Mouse (Mus musculus): ENCODE data around the gene Rybp.

DNA sequence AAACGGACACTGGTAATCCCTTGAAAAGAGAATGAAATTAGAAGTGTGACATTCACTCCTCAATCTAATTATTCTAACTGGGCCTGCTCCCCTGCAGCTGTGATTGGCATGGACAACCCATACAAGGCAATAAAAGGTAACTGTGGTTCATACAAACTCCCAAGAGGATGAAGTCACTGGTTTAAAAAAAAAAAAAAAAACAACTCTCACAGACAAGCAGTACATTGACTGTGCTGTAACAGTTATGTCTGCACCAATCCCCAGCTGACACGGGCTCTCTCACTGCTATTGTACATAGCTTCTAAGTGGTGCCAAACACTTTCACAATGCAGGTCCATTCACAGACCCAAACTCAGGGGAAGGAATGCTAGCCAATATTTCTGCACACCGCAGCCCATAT lies 53.8 kb downstream of the Rybp start:
- no peak for TF ChIP-seq CTCF (IDR thresholded peaks at IDR 0.05; ENCODE audit: extremely low read depth, insufficient read depth, low read length)
- TF ChIP-seq POLR2A (IDR thresholded peaks at IDR 0.05; ENCODE audit: extremely low read depth, insufficient read depth, low read length), result no peak
